Mouse (Mus musculus): ENCODE results near the gene Kpnb1. TPM values are rescaled to one million over a fixed set of nuclear protein-coding genes. Genes with fewer than 3 reads are reported as not detected.
A peak's percentile ranks its signal among the peaks of the same experiment; 100 is the strongest.

Gene Kpnb1
- polyA plus RNA-seq, 2 experiments: 23.2 to 58.0 TPM

GRCm38 (mm10) chr11:97146724-97147123 lies 41.0 kb downstream of the Kpnb1 start:
- TF ChIP-seq CTCF (IDR thresholded peaks at IDR 0.05; ENCODE audit: low read depth) (peak; percentile 91), EP300 (IDR thresholded peaks at IDR 0.05; ENCODE audit: low read depth) (no peak)
- Histone ChIP-seq H3K4me2 (ENCODE audit: low read depth) (no peak overlapping the region), H3K36me3 (replicated peaks; ENCODE audit: control insufficient read depth, insufficient read depth, low read depth) (no peaks in the 10 kb centered on the region), H3K9ac (replicated peaks) (no peak overlapping the region), H3K27me3 (ENCODE audit: control insufficient read depth, insufficient read depth, low read length) (peaks cover 28% of the 10 kb centered on the region), H3K4me1 (replicated peaks; ENCODE audit: control insufficient read depth in 2 of 2, insufficient read depth in 2 of 2, low read length in 1 of 2) (peaks cover 0 to 2% of the 10 kb centered on the region in 2 experiments; a peak in 1 of 4 replicates), H3K9me3 (ENCODE audit: control insufficient read depth, low read length) (no peaks in the 10 kb centered on the region), H3K4me3 (ENCODE audit: insufficient read depth in 1 of 2, low read depth in 2 of 2, low read length in 2 of 2) (no peak overlapping the region), H3K27ac (no peak overlapping the region)
- WGBS (ENCODE audit: insufficient replicate concordance): 15% methylated on average over 8 of the region's 8 CpGs
- ATAC-seq (ENCODE audit: insufficient read depth) (no peak), DNase-seq (ENCODE audit: low read depth in 3 of 3, low spot score in 3 of 3) (peak; percentile 26 to 38 (median 29))

- Histone ChIP-seq H3K9ac (replicated peaks) (no peak overlapping the region), H3K9me3 (ENCODE audit: control insufficient read depth, low read length) (no peaks in the 10 kb centered on the region), H3K36me3 (replicated peaks; ENCODE audit: control insufficient read depth, insufficient read depth, low read depth) (no peaks in the 10 kb centered on the region), H3K4me1 (replicated peaks; ENCODE audit: control insufficient read depth in 2 of 2, insufficient read depth in 2 of 2, low read length in 1 of 2) (peaks cover 0 to 2% of the 10 kb centered on the region in 2 experiments; a peak in 1 of 4 replicates), H3K27ac (no peak overlapping the region), H3K27me3 (ENCODE audit: control insufficient read depth, insufficient read depth, low read length) (peaks cover 20% of the 10 kb centered on the region), H3K4me2 (ENCODE audit: low read depth) (no peak overlapping the region), H3K4me3 (ENCODE audit: insufficient read depth in 1 of 2, low read depth in 2 of 2, low read length in 2 of 2) (no peak overlapping the region)
- TF ChIP-seq EP300 (IDR thresholded peaks at IDR 0.05; ENCODE audit: low read depth): no peak
- TF ChIP-seq CTCF (IDR thresholded peaks at IDR 0.05; ENCODE audit: low read depth): no peak
- DNase-seq (ENCODE audit: low read depth in 3 of 3, low spot score in 3 of 3): no peak
- WGBS (ENCODE audit: insufficient replicate concordance): 69% methylated on average over 9 of the region's 9 CpGs
- ATAC-seq (ENCODE audit: insufficient read depth): no peak
Observed at GRCm38 (mm10) chr11:97145951-97146350, 41.7 kb downstream of the Kpnb1 start.

DNA sequence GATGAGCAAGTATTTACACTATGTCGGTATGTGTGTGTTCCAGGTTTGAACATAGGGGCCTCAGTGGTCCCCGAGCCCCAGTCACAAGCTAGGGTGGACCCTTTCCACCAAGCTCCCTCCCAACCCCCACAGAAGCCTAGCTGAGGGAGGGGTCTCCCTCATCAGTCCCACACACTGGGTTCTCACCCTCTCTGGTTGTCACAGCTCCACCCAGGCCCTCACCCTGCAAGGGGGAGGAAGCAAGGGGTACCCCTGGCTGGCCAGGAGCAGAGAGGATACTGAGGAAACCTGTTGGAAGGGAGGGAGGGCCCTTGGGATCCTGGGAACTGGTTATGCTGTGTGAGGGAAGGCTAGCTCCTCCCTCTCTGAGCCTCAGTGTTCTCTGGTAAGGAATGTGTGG lies 42.4 kb downstream of the Kpnb1 start:
- Histone ChIP-seq H3K27ac (no peak overlapping the region), H3K9me3 (ENCODE audit: control insufficient read depth, low read length) (no peaks in the 10 kb centered on the region), H3K27me3 (ENCODE audit: control insufficient read depth, insufficient read depth, low read length) (peaks cover 14% of the 10 kb centered on the region), H3K36me3 (replicated peaks; ENCODE audit: control insufficient read depth, insufficient read depth, low read depth) (no peaks in the 10 kb centered on the region), H3K4me3 (ENCODE audit: insufficient read depth in 1 of 2, low read depth in 2 of 2, low read length in 2 of 2) (no peak overlapping the region), H3K9ac (replicated peaks) (no peak overlapping the region), H3K4me1 (replicated peaks; ENCODE audit: control insufficient read depth in 2 of 2, insufficient read depth in 2 of 2, low read length in 1 of 2) (peaks cover 0 to 2% of the 10 kb centered on the region in 2 experiments; a peak in 1 of 4 replicates), H3K4me2 (ENCODE audit: low read depth) (no peak overlapping the region)
- TF ChIP-seq EP300 (IDR thresholded peaks at IDR 0.05; ENCODE audit: low read depth) (no peak), CTCF (IDR thresholded peaks at IDR 0.05; ENCODE audit: low read depth) (no peak)
- ATAC-seq (ENCODE audit: insufficient read depth) (no peak), DNase-seq (ENCODE audit: low read depth in 3 of 3, low spot score in 3 of 3) (no peak)
- 62% methylated on average over 2 of the region's 2 CpGs for whole genome bisulfite sequencing (ENCODE audit: insufficient replicate concordance)

- no peak overlapping the region for H3K4me2 ChIP-seq (ENCODE audit: low read depth)
- H3K9ac ChIP-seq (replicated peaks): no peak overlapping the region
- H3K36me3 ChIP-seq (replicated peaks; ENCODE audit: control insufficient read depth, insufficient read depth, low read depth): no peaks in the 10 kb centered on the region
- WGBS (ENCODE audit: insufficient replicate concordance): 42% methylated on average over 9 of the region's 9 CpGs
- H3K4me3 ChIP-seq (ENCODE audit: insufficient read depth in 1 of 2, low read depth in 2 of 2, low read length in 2 of 2): no peak overlapping the region
- no peak overlapping the region for H3K27ac ChIP-seq
- H3K9me3 ChIP-seq (ENCODE audit: control insufficient read depth, low read length): no peaks in the 10 kb centered on the region
- no peak for DNase-seq (ENCODE audit: low read depth in 3 of 3, low spot score in 3 of 3)
- no peak for ATAC-seq (ENCODE audit: insufficient read depth)
- H3K4me1 ChIP-seq (replicated peaks; ENCODE audit: control insufficient read depth in 2 of 2, insufficient read depth in 2 of 2, low read length in 1 of 2): peaks cover 0 to 2% of the 10 kb centered on the region in 2 experiments; a peak in 1 of 4 replicates
- H3K27me3 ChIP-seq (ENCODE audit: control insufficient read depth, insufficient read depth, low read length): no peaks in the 10 kb centered on the region; the same call in 1 of the 2 replicates
- no peak for TF ChIP-seq CTCF (IDR thresholded peaks at IDR 0.05; ENCODE audit: low read depth)
- no peak for TF ChIP-seq EP300 (IDR thresholded peaks at IDR 0.05; ENCODE audit: low read depth)
Observed at GRCm38 (mm10) chr11:97143196-97143900, 44.3 kb downstream of the Kpnb1 start.

- ATAC-seq (ENCODE audit: insufficient read depth): no peak
Observed at GRCm38 (mm10) chr11:97142159-97142608, 45.5 kb downstream of the Kpnb1 start.

More at GRCm38 (mm10) chr11:97142159-97142608, 45.5 kb downstream of the Kpnb1 start:
- DNase-seq (ENCODE audit: low read depth in 3 of 3, low spot score in 3 of 3): no peak
- H3K4me1 ChIP-seq (replicated peaks; ENCODE audit: control insufficient read depth in 2 of 2, insufficient read depth in 2 of 2, low read length in 1 of 2): peaks cover 0 to 2% of the 10 kb centered on the region in 2 experiments; a peak in 1 of 4 replicates
- H3K4me3 ChIP-seq (ENCODE audit: insufficient read depth in 1 of 2, low read depth in 2 of 2, low read length in 2 of 2): no peak overlapping the region
- H3K36me3 ChIP-seq (replicated peaks; ENCODE audit: control insufficient read depth, insufficient read depth, low read depth): no peaks in the 10 kb centered on the region
- no peak overlapping the region for H3K27ac ChIP-seq
- H3K9ac ChIP-seq (replicated peaks): no peak overlapping the region
- TF ChIP-seq EP300 (IDR thresholded peaks at IDR 0.05; ENCODE audit: low read depth) (no peak), CTCF (IDR thresholded peaks at IDR 0.05; ENCODE audit: low read depth) (no peak)
- H3K9me3 ChIP-seq (ENCODE audit: control insufficient read depth, low read length): no peaks in the 10 kb centered on the region
- no peak overlapping the region for H3K4me2 ChIP-seq (ENCODE audit: low read depth)
- 30% methylated on average over 8 of the region's 8 CpGs for WGBS (ENCODE audit: insufficient replicate concordance)
- no peaks in the 10 kb centered on the region; the same call in 1 of the 2 replicates for H3K27me3 ChIP-seq (ENCODE audit: control insufficient read depth, insufficient read depth, low read length)
